Mouse (Mus musculus) cerebellum, adult 2 months (tissue): ENCODE data around the gene Nell1. TPM values are rescaled to one million over a fixed set of nuclear protein-coding genes. Genes with fewer than 3 reads are reported as not detected.

Experiments
- DNase-seq, 2 experiments: peaks; one replicate each; pipeline ENCODE4 v3.0.0; 2021
- H3K27ac ChIP-seq: fragments of 200-500 bp; 2 replicates; pipeline ENCODE4 v1.5.1; 2012; ENCODE audit warnings: low read length, control low read depth, inconsistent platforms; ENCODE audit not compliant: insufficient read depth
- H3K27me3 ChIP-seq: fragments of 200-500 bp; 2 replicates; pipeline ENCODE4 v1.6.1; 2012; ENCODE audit warnings: inconsistent platforms, mild to moderate bottlenecking, low read length, moderate library complexity; ENCODE audit not compliant: control insufficient read depth, insufficient read depth
- H3K4me1 ChIP-seq: fragments of 200-500 bp; 2 replicates; pipeline ENCODE4 v1.6.1; 2011; ENCODE audit warnings: low read length; ENCODE audit not compliant: control insufficient read depth, insufficient read depth
- H3K4me3 ChIP-seq: fragments of 200-500 bp; replicated peaks from 2 replicates; pipeline ENCODE3; 2011; ENCODE audit warnings: mild to moderate bottlenecking, low read depth, low read length, control low read depth; ENCODE audit not compliant: insufficient read depth
- CTCF ChIP-seq: fragments of 200-500 bp; IDR thresholded peaks from 2 replicates; pipeline ENCODE4 v1.5.1; 2011; ENCODE audit warnings: low read depth, mild to moderate bottlenecking, control low read depth, low read length, moderate library complexity, borderline replicate concordance; ENCODE audit not compliant: insufficient read depth
- POLR2A ChIP-seq: fragments of 200-500 bp; IDR thresholded peaks from 2 replicates; pipeline ENCODE4 v1.6.1; 2011; ENCODE audit warnings: low read length, control low read depth, borderline replicate concordance; ENCODE audit not compliant: insufficient read depth
- WGBS: fragments of 180-500 bp; shearing (Covaris S2); methylation state at CpG from one replicate; pipeline ENCODE4 v1.1.7; 2018; 5-methylcytosine and 5-hydroxymethylcytosine counted together
- polyA plus RNA-seq: library from polyadenylated mRNA; depleted of rRNA; stranded (reverse); fragments of >200 nt; gene quantifications from 2 replicates; pipeline ENCODE4 v1.2.3, GENCODE M21; 2012

Gene Nell1
- polyA plus RNA-seq, 1 experiment, result 31.6 TPM

DNA sequence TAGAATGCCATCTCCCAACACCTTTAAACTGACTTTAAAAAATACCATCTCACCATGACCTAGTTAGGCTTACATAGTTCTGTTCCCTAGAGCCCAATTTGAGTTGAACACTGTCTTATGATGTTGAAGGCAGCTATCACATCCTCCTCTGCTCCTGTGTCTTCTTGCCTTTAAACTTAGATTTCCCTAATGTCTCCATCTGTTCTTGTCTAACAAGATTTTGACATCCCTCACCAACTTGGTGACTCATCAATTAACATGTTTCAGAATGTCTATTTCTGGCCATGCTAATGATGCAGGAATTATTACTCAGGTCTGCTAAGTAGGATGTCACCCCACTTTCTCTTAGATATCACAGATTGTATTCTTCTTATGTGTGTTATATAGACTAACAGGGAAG is 532.4 kb downstream of the Nell1 start:
- DNase-seq, result no peak
- no peak overlapping the region for H3K4me3 ChIP-seq
- no peaks in the 10 kb centered on the region for H3K27me3 ChIP-seq
- no peak overlapping the region for H3K27ac ChIP-seq
- no peak for TF ChIP-seq POLR2A
- TF ChIP-seq CTCF, result no peak
- no peaks in the 10 kb centered on the region for H3K4me1 ChIP-seq

DNA sequence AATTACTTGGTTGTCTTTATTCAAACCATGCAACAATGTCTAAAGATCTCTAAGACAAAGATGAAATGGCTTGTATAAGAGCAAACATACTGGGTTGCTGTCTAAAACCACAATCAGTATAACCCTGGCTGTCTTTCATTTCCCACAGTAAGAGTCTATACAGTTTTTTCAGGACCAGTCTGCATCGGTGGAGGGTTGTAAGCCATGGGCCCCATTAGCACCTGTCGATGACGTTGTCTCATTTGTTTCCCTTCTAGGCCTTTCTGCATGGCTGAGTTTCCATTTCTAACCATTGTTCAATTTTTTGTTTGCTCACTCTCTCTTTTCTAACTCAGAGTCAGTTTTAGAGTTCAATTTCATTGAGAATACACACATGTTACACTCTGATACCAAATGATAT is 540.2 kb downstream of the Nell1 start:
- H3K4me1 ChIP-seq, result no peaks in the 10 kb centered on the region

DNA sequence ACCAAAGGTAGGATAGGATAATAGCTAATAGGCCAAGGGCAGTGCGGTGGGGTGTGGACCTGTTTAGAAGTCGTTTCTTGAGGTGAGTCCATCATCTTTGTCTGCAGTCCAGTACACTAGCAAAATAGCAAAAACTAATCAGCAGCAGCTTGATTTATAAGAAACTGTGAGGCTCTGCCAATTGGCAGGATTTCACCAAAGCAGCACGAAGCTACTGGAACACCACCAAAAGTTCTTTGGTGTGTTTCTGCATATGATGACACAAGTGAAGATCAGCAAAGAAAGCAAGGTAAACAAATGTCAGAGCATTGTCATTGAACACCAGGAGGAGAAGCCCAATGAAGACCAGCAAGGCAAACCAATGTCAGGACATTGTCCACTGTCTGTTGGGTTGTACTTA is 542.0 kb downstream of the Nell1 start:
- 25% methylated on average over 3 of the region's 3 CpGs for WGBS
- H3K27ac ChIP-seq, result no peak overlapping the region
- H3K4me1 ChIP-seq, result no peaks in the 10 kb centered on the region
- no peak for TF ChIP-seq CTCF
- H3K4me3 ChIP-seq, result no peak overlapping the region
- no peaks in the 10 kb centered on the region for H3K27me3 ChIP-seq
- peak in 1 of 2 experiments; percentile 3 for DNase-seq

More for the DNA sequence above, 540.2 kb downstream of the Nell1 start:
- Histone ChIP-seq H3K4me3 (no peak overlapping the region), H3K27ac (no peak overlapping the region), H3K27me3 (no peaks in the 10 kb centered on the region)
- no peak for DNase-seq
- WGBS, result 57% methylated on average over 3 of the region's 3 CpGs
- TF ChIP-seq POLR2A, result no peak
- TF ChIP-seq CTCF, result no peak

DNA sequence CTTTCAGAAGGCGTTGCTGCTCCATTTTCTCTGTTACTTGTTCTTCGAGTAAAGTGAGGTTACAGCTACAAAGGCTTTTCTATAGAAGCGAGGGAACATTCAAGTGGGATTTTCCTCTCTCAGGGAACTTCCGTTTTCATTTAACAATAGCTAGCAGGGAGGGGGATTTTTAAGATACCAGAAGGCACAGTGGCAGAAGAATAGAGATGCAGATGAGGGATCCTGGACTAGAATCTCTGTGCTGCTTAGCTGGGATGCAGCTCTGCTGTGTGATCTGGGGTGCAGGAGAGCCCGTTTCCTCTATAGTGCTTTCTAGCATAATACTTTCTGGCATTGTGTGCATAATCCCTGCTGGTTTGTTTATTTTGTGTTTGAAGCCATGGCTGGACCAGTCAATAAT is 568.7 kb downstream of the Nell1 start:
- DNase-seq, result no peak
- Histone ChIP-seq H3K4me1 (no peaks in the 10 kb centered on the region), H3K27ac (no peak overlapping the region), H3K4me3 (no peak overlapping the region), H3K27me3 (no peaks in the 10 kb centered on the region)
- TF ChIP-seq POLR2A (no peak), CTCF (no peak)
- WGBS, result 74% methylated on average over 5 of the region's 5 CpGs

DNA sequence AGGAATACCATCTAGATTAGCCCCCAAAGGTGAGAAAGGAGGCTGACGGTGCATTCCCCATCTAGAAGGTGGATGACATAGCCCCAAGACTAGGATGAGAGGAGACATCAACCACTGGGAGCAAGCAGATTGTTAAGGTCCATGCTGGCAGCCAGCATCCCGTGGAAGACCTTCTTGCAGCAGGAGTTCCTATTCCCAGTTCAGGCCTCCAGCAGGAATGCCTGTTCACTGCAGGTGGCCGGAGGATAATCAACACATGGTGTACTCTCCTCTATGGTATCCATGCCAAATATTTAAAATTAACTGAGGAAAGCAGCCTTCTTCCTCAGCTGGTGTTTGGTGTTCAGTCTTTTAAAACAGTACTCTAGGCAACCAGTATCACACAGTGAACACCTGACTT is 574.9 kb downstream of the Nell1 start:
- TF ChIP-seq CTCF (no peak), POLR2A (no peak)
- Histone ChIP-seq H3K4me1 (peaks cover 11% of the 10 kb centered on the region), H3K4me3 (no peak overlapping the region), H3K27me3 (no peaks in the 10 kb centered on the region), H3K27ac (no peak overlapping the region)
- 12% methylated on average over 3 of the region's 3 CpGs for WGBS
- peak; percentile 43 to 70 for DNase-seq

DNA sequence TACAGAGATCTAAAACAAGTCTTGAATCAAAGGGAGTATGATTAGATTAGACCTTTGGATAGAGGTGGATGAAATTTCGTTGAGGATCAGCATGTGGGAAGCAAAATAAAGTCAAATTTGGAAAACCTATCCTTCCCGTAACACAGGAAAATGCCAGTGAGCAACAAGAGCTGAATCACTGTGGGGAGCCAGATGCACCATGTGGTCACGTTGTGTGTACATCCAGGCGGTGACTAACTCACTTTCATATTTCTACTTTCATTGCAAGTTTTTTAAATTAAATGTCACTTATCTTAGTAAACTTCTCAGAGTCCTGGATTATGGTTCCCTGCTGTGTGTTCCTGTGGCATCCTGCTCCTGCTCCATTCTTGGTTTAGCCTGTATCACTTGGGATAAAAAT is 576.8 kb downstream of the Nell1 start:
- no peak overlapping the region for H3K4me3 ChIP-seq
- WGBS, result 68% methylated on average over 4 of the region's 4 CpGs
- no peaks in the 10 kb centered on the region for H3K27me3 ChIP-seq
- no peak for DNase-seq
- no peak for TF ChIP-seq POLR2A
- TF ChIP-seq CTCF, result no peak
- peaks cover 11% of the 10 kb centered on the region for H3K4me1 ChIP-seq
- H3K27ac ChIP-seq, result no peak overlapping the region

DNA sequence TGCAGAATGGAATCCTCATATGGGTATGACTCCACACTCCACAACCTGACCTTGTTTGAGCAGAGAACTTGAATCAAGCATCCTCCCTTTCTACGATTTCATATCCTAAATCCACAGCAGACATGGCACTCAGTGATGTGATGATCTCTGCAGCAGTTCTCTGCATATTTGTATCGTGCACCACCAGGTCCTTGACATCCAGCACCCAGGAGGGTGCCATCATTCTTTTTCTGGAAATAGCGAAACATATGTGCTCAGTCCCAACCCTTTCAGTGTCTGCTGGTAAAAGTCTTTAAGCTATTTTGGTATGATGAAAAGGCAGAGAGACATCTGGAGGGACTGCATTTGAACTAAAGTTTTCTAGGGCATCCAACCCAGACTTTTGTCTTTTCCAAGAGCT is 588.0 kb downstream of the Nell1 start:
- no peaks in the 10 kb centered on the region for H3K27me3 ChIP-seq
- no peaks in the 10 kb centered on the region for H3K4me1 ChIP-seq
- no peak for DNase-seq
- H3K27ac ChIP-seq, result no peak overlapping the region
- no peak overlapping the region for H3K4me3 ChIP-seq
- 55% methylated on average over 3 of the region's 3 CpGs for WGBS
- TF ChIP-seq CTCF, result no peak
- no peak for TF ChIP-seq POLR2A

DNA sequence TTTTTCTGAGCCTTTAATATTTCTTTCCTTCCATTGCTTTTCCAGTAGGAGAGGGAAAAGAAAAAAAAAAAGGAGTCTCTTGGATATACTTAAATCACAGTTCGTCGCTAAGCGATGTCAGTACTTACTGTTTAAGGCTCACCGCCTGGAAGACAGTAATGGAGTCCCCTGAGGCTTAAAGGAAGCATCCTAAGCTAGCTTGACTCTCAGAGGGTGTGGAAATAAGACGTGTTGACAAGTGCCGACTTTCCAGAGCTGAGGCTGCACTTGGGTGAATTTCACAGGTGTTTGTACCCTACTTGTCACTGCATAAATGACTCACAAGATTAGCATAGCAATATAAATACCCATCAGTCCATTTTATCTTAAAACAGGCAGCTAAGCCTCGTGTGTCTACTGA is 599.2 kb downstream of the Nell1 start:
- WGBS, result 73% methylated on average over 7 of the region's 7 CpGs
- DNase-seq, result no peak

DNA sequence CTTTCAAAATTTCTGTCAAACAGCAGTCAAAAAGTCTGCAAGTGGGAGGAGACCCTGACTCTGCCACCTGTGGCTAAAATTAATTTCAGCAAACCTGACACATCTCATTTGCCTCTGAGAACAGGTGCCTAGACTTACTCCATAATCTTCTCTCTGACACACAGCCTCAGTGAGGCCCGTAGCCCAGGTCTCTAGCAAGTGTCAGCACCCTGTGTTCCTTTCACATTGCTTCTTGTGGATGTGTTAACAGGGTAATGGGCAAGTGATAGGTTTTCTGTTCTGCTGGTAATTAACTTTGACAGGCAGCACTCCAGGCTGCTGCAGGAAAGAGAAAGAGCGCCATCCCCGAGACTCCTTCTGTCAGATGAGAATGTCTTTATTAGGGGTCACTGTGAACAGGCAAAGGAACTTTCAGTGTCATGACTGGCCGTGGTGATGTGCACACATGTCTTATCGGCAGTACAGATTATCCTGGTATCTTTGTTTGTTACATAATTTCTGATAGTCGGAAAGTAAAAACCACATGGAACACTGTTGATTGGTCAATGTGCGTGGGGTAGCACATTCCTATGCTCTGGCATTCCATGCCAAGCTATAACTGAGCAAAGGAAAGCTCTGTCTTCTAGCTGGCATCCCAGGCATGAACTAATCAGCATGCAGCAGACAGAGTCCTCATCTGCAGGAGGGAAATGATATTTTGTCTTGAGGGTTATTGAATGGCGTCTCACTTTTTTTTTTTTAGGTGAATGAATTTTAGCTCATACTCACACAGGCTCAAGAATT is 614.2 kb downstream of the Nell1 start:
- no peak overlapping the region for H3K27ac ChIP-seq
- no peak for DNase-seq
- H3K4me3 ChIP-seq, result no peak overlapping the region
- no peaks in the 10 kb centered on the region for H3K27me3 ChIP-seq
- no peak for TF ChIP-seq CTCF
- TF ChIP-seq POLR2A, result no peak
- 22% methylated on average over 8 of the region's 8 CpGs for WGBS
- no peaks in the 10 kb centered on the region for H3K4me1 ChIP-seq

More for the DNA sequence above, 599.2 kb downstream of the Nell1 start:
- no peak overlapping the region for H3K4me3 ChIP-seq
- no peak overlapping the region for H3K27ac ChIP-seq
- no peak for TF ChIP-seq CTCF
- no peak for TF ChIP-seq POLR2A
- H3K4me1 ChIP-seq, result no peaks in the 10 kb centered on the region
- H3K27me3 ChIP-seq, result no peaks in the 10 kb centered on the region
